Mouse (Mus musculus): Measurements from ENCODE around the gene Psme2. TPM values are rescaled to one million over a fixed set of nuclear protein-coding genes. Genes with fewer than 3 reads are reported as not detected.

The Psme2 gene
- 237 and 259 TPM in 2 replicates for polyA plus RNA-seq (2014; fragmentation: Nextera tagmentation; extraction: Ambion mirVana)

- peak within 1 kb of the TSS; percentile 91 for H3K4me3 ChIP-seq (ENCODE audit: low read depth, low read length)
- H3K27ac ChIP-seq (replicated peaks; ENCODE audit: low read depth, low read length), result peak within 1 kb of the TSS; percentile 89
- H3K9ac ChIP-seq (replicated peaks; ENCODE audit: low read length), result peak within 1 kb of the TSS; percentile 86
- H3K4me2 ChIP-seq (ENCODE audit: low read depth, low read length), result peak within 1 kb of the TSS; percentile 91
- no peaks in the 10 kb centered on the region for H3K9me3 ChIP-seq (replicated peaks; ENCODE audit: control insufficient read depth, low read length)
- H3K36me3 ChIP-seq (replicated peaks; ENCODE audit: control insufficient read depth, insufficient read depth, low read depth, low read length), result peaks cover 4% of the 10 kb centered on the region; the same call in 1 of the 2 replicates
- ATAC-seq (replicated peaks; ENCODE audit: insufficient number of reproducible peaks, low FRiP score, low TSS enrichment, low read depth) (peak; percentile 94), DNase-seq (ENCODE audit: low spot score) (peak; percentile 96)
- no peaks in the 10 kb centered on the region for H3K27me3 ChIP-seq (ENCODE audit: control insufficient read depth, insufficient read depth, low read length)
- H3K4me1 ChIP-seq (ENCODE audit: control insufficient read depth, insufficient read depth, low read length), result 0 out of 2 replicates have a peak, but pooled peaks cover 2% of the 10 kb centered on the region
- 2% methylated on average over 22 of the region's 22 CpGs for WGBS
These were observed at the start of gene Psme2 for GRCm38 (mm10) chr14:55590748-55591330. Psme2 (minus strand) TSS chr14:55591113.

GRCm38 (mm10) chr14:55637795-55638194 is 46.9 kb upstream of the Psme2 start, which contains the start of gene Gm49378:
Gm49378 (minus strand) TSS chr14:55637895.
- Histone ChIP-seq H3K4me1 (ENCODE audit: control insufficient read depth, insufficient read depth, low read length) (no peaks in the 10 kb centered on the region), H3K9me3 (replicated peaks; ENCODE audit: control insufficient read depth, low read length) (no peaks in the 10 kb centered on the region), H3K4me2 (ENCODE audit: low read depth, low read length) (no peak within 1 kb of the TSS), H3K9ac (replicated peaks; ENCODE audit: low read length) (no peak within 1 kb of the TSS), H3K36me3 (replicated peaks; ENCODE audit: control insufficient read depth, insufficient read depth, low read depth, low read length) (peaks cover 10% of the 10 kb centered on the region), H3K4me3 (ENCODE audit: low read depth, low read length) (no peak within 1 kb of the TSS), H3K27ac (replicated peaks; ENCODE audit: low read depth, low read length) (no peak within 1 kb of the TSS), H3K27me3 (ENCODE audit: control insufficient read depth, insufficient read depth, low read length) (no peaks in the 10 kb centered on the region)
- WGBS, result 93% methylated on average over 9 of the region's 9 CpGs
- DNase-seq (ENCODE audit: low spot score), result no peak
- ATAC-seq (replicated peaks; ENCODE audit: insufficient number of reproducible peaks, low FRiP score, low TSS enrichment, low read depth), result no peak

- WGBS, result 2% methylated on average over 32 of the region's 33 CpGs
- peak within 1 kb of the TSS; percentile 90 for H3K4me2 ChIP-seq (ENCODE audit: low read depth, low read length)
These were observed 44.7 kb upstream of the Psme2 start, which contains the start of gene Ipo4 for GRCm38 (mm10) chr14:55635523-55636007. Ipo4 (minus strand) TSS chr14:55635957.

GRCm38 (mm10) chr14:55634874-55635522 is 44.1 kb upstream of the Psme2 start:
- 3% methylated on average over 23 of the region's 23 CpGs for WGBS
- Histone ChIP-seq H3K4me3 (ENCODE audit: low read depth, low read length) (peak overlapping the region; percentile 70), H3K27me3 (ENCODE audit: control insufficient read depth, insufficient read depth, low read length) (no peaks in the 10 kb centered on the region), H3K4me1 (ENCODE audit: control insufficient read depth, insufficient read depth, low read length) (no peaks in the 10 kb centered on the region), H3K9ac (replicated peaks; ENCODE audit: low read length) (peak overlapping the region; percentile 78), H3K9me3 (replicated peaks; ENCODE audit: control insufficient read depth, low read length) (no peaks in the 10 kb centered on the region), H3K27ac (replicated peaks; ENCODE audit: low read depth, low read length) (peak overlapping the region; percentile 52; the same call in 1 of the 2 replicates), H3K36me3 (replicated peaks; ENCODE audit: control insufficient read depth, insufficient read depth, low read depth, low read length) (peaks cover 18% of the 10 kb centered on the region), H3K4me2 (ENCODE audit: low read depth, low read length) (peak overlapping the region; percentile 90)
- ATAC-seq (replicated peaks; ENCODE audit: insufficient number of reproducible peaks, low FRiP score, low TSS enrichment, low read depth), result peak; percentile 71
- DNase-seq (ENCODE audit: low spot score), result no peak

More at GRCm38 (mm10) chr14:55635523-55636007, 44.7 kb upstream of the Psme2 start, which contains the start of gene Ipo4:
- Histone ChIP-seq H3K9ac (replicated peaks; ENCODE audit: low read length) (peak within 1 kb of the TSS; percentile 78), H3K27me3 (ENCODE audit: control insufficient read depth, insufficient read depth, low read length) (no peaks in the 10 kb centered on the region), H3K27ac (replicated peaks; ENCODE audit: low read depth, low read length) (peak within 1 kb of the TSS; percentile 52; the same call in 1 of the 2 replicates), H3K9me3 (replicated peaks; ENCODE audit: control insufficient read depth, low read length) (no peaks in the 10 kb centered on the region), H3K36me3 (replicated peaks; ENCODE audit: control insufficient read depth, insufficient read depth, low read depth, low read length) (peaks cover 14% of the 10 kb centered on the region), H3K4me1 (ENCODE audit: control insufficient read depth, insufficient read depth, low read length) (no peaks in the 10 kb centered on the region), H3K4me3 (ENCODE audit: low read depth, low read length) (peak within 1 kb of the TSS; percentile 70)
- ATAC-seq (replicated peaks; ENCODE audit: insufficient number of reproducible peaks, low FRiP score, low TSS enrichment, low read depth) (peak; percentile 86), DNase-seq (ENCODE audit: low spot score) (peak; percentile 96)

GRCm38 (mm10) chr14:55629312-55629711 is 38.4 kb upstream of the Psme2 start:
- ATAC-seq (replicated peaks; ENCODE audit: insufficient number of reproducible peaks, low FRiP score, low TSS enrichment, low read depth) (no peak), DNase-seq (ENCODE audit: low spot score) (peak; percentile 40)
- WGBS, result 57% methylated on average over 5 of the region's 5 CpGs
- H3K4me3 ChIP-seq (ENCODE audit: low read depth, low read length), result no peak overlapping the region
- H3K4me2 ChIP-seq (ENCODE audit: low read depth, low read length), result no peak overlapping the region
- H3K27ac ChIP-seq (replicated peaks; ENCODE audit: low read depth, low read length), result no peak overlapping the region
- no peaks in the 10 kb centered on the region for H3K27me3 ChIP-seq (ENCODE audit: control insufficient read depth, insufficient read depth, low read length)
- H3K9me3 ChIP-seq (replicated peaks; ENCODE audit: control insufficient read depth, low read length), result no peaks in the 10 kb centered on the region
- H3K9ac ChIP-seq (replicated peaks; ENCODE audit: low read length), result no peak overlapping the region
- H3K36me3 ChIP-seq (replicated peaks; ENCODE audit: control insufficient read depth, insufficient read depth, low read depth, low read length), result peaks cover 14% of the 10 kb centered on the region
- H3K4me1 ChIP-seq (ENCODE audit: control insufficient read depth, insufficient read depth, low read length), result no peaks in the 10 kb centered on the region

- no peak overlapping the region for H3K4me2 ChIP-seq (ENCODE audit: low read depth, low read length)
- no peaks in the 10 kb centered on the region for H3K27me3 ChIP-seq (ENCODE audit: control insufficient read depth, insufficient read depth, low read length)
- 93% methylated on average over 27 of the region's 27 CpGs for WGBS
- H3K36me3 ChIP-seq (replicated peaks; ENCODE audit: control insufficient read depth, insufficient read depth, low read depth, low read length), result peaks cover 14% of the 10 kb centered on the region
- DNase-seq (ENCODE audit: low spot score), result no peak
- no peak overlapping the region for H3K27ac ChIP-seq (replicated peaks; ENCODE audit: low read depth, low read length)
- no peak overlapping the region for H3K4me3 ChIP-seq (ENCODE audit: low read depth, low read length)
- no peak for ATAC-seq (replicated peaks; ENCODE audit: insufficient number of reproducible peaks, low FRiP score, low TSS enrichment, low read depth)
- no peak overlapping the region for H3K9ac ChIP-seq (replicated peaks; ENCODE audit: low read length)
- no peaks in the 10 kb centered on the region for H3K9me3 ChIP-seq (replicated peaks; ENCODE audit: control insufficient read depth, low read length)
- H3K4me1 ChIP-seq (ENCODE audit: control insufficient read depth, insufficient read depth, low read length), result no peaks in the 10 kb centered on the region
These were observed 37.3 kb upstream of the Psme2 start for GRCm38 (mm10) chr14:55628077-55628827.

- no peaks in the 10 kb centered on the region for H3K36me3 ChIP-seq (replicated peaks; ENCODE audit: control insufficient read depth, insufficient read depth, low read depth, low read length)
- peak overlapping the region; percentile 23 for H3K4me2 ChIP-seq (ENCODE audit: low read depth, low read length)
- no peaks in the 10 kb centered on the region for H3K9me3 ChIP-seq (replicated peaks; ENCODE audit: control insufficient read depth, low read length)
- DNase-seq (ENCODE audit: low spot score) (no peak), ATAC-seq (replicated peaks; ENCODE audit: insufficient number of reproducible peaks, low FRiP score, low TSS enrichment, low read depth) (no peak)
- no peaks in the 10 kb centered on the region for H3K27me3 ChIP-seq (ENCODE audit: control insufficient read depth, insufficient read depth, low read length)
- peak overlapping the region; percentile 19 for H3K4me3 ChIP-seq (ENCODE audit: low read depth, low read length)
- H3K27ac ChIP-seq (replicated peaks; ENCODE audit: low read depth, low read length), result no peak overlapping the region
- H3K9ac ChIP-seq (replicated peaks; ENCODE audit: low read length), result 0 out of 2 replicates have a peak overlapping the region, but pooled peaks have one; percentile 22
- 47% methylated on average over 22 of the region's 22 CpGs for WGBS
- H3K4me1 ChIP-seq (ENCODE audit: control insufficient read depth, insufficient read depth, low read length), result no peaks in the 10 kb centered on the region
These were observed 27.7 kb upstream of the Psme2 start for GRCm38 (mm10) chr14:55618486-55619195.

Measured in embryonic facial prominence, embryonic 11.5 days (tissue).